Mouse (Mus musculus) spleen, adult 2 months (tissue): ENCODE measurements around the gene Gm21518. TPM values are rescaled to one million over a fixed set of nuclear protein-coding genes. Genes with fewer than 3 reads are reported as not detected.
"Not testable (repeated sequence)": the region's sequence is repeated elsewhere in the genome, so short reads cannot be mapped to it uniquely, and the experiment has no call there.

Experiments
- DNase-seq, 2 experiments: peaks; one replicate each; pipeline versions ENCODE4 v3.0.0 to v3.0.0-alpha.2; 2012 to 2021; ENCODE audit warnings: low spot score in 2 of 2, low read depth in 1 of 2
- H3K27ac ChIP-seq: fragments of 200-500 bp; 2 replicates; pipeline ENCODE4 v1.5.1; 2012; ENCODE audit warnings: low read length, inconsistent platforms; ENCODE audit not compliant: insufficient read depth
- H3K27me3 ChIP-seq: fragments of 200-500 bp; 2 replicates; pipeline ENCODE4 v1.6.1; 2012; ENCODE audit warnings: mild to moderate bottlenecking, moderate library complexity, low read length, inconsistent platforms; ENCODE audit not compliant: control insufficient read depth, insufficient read depth
- H3K36me3 ChIP-seq: fragments of 200-500 bp; 2 replicates; pipeline ENCODE4 v1.6.1; 2012; ENCODE audit warnings: mild to moderate bottlenecking, low read length, inconsistent platforms; ENCODE audit not compliant: control insufficient read depth, insufficient read depth
- H3K4me1 ChIP-seq: fragments of 200-500 bp; 2 replicates; pipeline ENCODE4 v1.6.1; 2011; ENCODE audit warnings: inconsistent platforms; ENCODE audit not compliant: control insufficient read depth, insufficient read depth, insufficient read length
- H3K4me3 ChIP-seq: fragments of 200-500 bp; 2 replicates; pipeline ENCODE4 v1.5.1; 2011; ENCODE audit warnings: mild to moderate bottlenecking, inconsistent platforms; ENCODE audit not compliant: insufficient read depth, insufficient read length; ENCODE audit errors: extremely low read depth
- WGBS: fragments of 180-500 bp; shearing (Covaris S2); methylation state at CpG from one replicate; pipeline ENCODE4 v1.1.7; 2018; 5-methylcytosine and 5-hydroxymethylcytosine counted together
- polyA plus RNA-seq: library from polyadenylated mRNA; depleted of rRNA; stranded (reverse); fragments of >200 nt; gene quantifications from 2 replicates; pipeline ENCODE4 v1.2.3, GENCODE M21; 2012; rRNA removed

Gm21518 gene
- not detected in 2 replicates for polyA plus RNA-seq

DNA sequence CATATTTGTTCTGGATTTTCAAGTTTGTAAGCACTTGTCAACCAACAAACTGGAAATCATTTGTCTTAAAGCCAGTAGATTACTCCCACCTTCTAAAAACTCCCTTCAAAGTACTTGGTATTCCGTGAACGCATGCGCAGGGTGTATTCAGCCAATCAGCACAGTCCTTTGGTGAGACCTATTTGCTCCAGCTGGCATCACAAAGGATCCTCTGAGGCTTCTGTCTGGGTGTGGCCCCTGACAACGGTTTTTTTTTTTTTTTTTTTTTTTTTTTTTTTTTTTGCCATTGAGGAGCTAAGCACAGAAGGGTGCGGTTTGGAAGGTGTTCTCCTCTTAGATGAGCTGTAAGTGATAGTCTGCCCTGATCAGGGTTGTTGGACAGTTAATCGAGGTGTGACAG, at the start of gene Gm21518:
Gm21518 (plus strand) TSS at position 301 of the 400 bp plus-strand sequence.
- WGBS: no CpG with 5 or more reads among the region's 6 CpGs
- H3K27ac ChIP-seq, H3K4me1 ChIP-seq, H3K36me3 ChIP-seq, H3K27me3 ChIP-seq, H3K4me3 ChIP-seq, DNase-seq: not testable (repeated sequence)
